9 mouse cellular contexts compared by ENCODE assay signal in genomic region chr1:21962896-21963864, GRCm38 (mm10). TPM values are rescaled to one million over a fixed set of nuclear protein-coding genes. Genes with fewer than 3 reads are reported as not detected.
DNase-seq lines count a peak whose midpoint lies in the region; ATAC-seq and TF ChIP-seq lines count a peak whose summit lies in the region.
"Had no signal": no experiment of that assay in that cellular context is flagged by ENCODE, and none has a peak within 500 bp of the region (broad histone marks: within the 10 kb centered on the region; RNA-seq: fewer than 3 reads in every experiment).

No protein-coding gene starts in this region.

- no peak; the same call in 1 of the 2 replicates for TF ChIP-seq RAD21 in CH12.LX (IDR thresholded peaks at IDR 0.05; ENCODE audit: low read depth, low read length)

- intact Hi-C loops in heart, postnatal 10 days (cut with DNase I) = loop anchor here (5.0 to 10.0 kb wide), 3 partner anchors 128 to 428 kb away; no protein-coding TSS in a partner anchor

- H3K4me2 ChIP-seq in hindbrain, embryonic 15.5 days = peak overlapping the region; percentile 89
- H3K4me2 ChIP-seq in CH12.LX (ENCODE audit: insufficient read depth, low read depth, poor library complexity, severe bottlenecking) = peak overlapping the region; percentile 76

- in situ Hi-C loops in CH12.LX (cut with MboI; ENCODE audit: low pct_ligation_motif_present, low pct_unique_long_range_greater_than_20kb, low sequenced_read_pairs) = loop anchor here (25.0 kb wide), 2 partner anchors 299 to 351 kb away; no protein-coding TSS in a partner anchor

- no peak for TF ChIP-seq CTCF in CH12.LX (conservative IDR thresholded peaks at IDR 0.05 in 1 of 2, IDR thresholded peaks at IDR 0.05 in 1 of 2; ENCODE audit: low read depth in 2 of 2, low read length in 2 of 2)

- dilution Hi-C loops in CH12.LX (cut with MboI; ENCODE audit: extremely low pct_ligation_motif_present, extremely low pct_unique_long_range_greater_than_20kb, low sequenced_read_pairs) = no loop called here

- peaks cover 9% of the 10 kb centered on the region for H3K79me2 ChIP-seq in CH12.LX (replicated peaks; ENCODE audit: control insufficient read depth, extremely low read depth, insufficient read depth, poor library complexity, severe bottlenecking)

- ATAC-seq in hindbrain, embryonic 15.5 days (ENCODE audit: low FRiP score, low read depth) = no peak

- TF ChIP-seq POLR2A in CH12.LX (IDR thresholded peaks at IDR 0.05; ENCODE audit: low read depth, low read length) = peak; percentile 45; the same call in 1 of the 2 replicates

- 58% methylated on average over 16 of the region's 16 CpGs for WGBS in hindbrain, embryonic 15.5 days
- WGBS in hindbrain, embryonic 10.5 days = 59% methylated on average over 16 of the region's 16 CpGs

- H3K4me3 ChIP-seq in hindbrain, embryonic 15.5 days = no peak overlapping the region
- H3K4me3 ChIP-seq in hindbrain, embryonic 10.5 days = no peak overlapping the region
- peak overlapping the region; percentile 10 to 80 (median 68) for H3K4me3 ChIP-seq in CH12.LX (replicated peaks in 1 of 3; ENCODE audit: low read depth in 2 of 3, low read length in 2 of 3, poor library complexity in 1 of 3)

- TF ChIP-seq EP300 in CH12.LX (IDR thresholded peaks at IDR 0.05; ENCODE audit: low read length) = peak; percentile 67

- no peak overlapping the region for H3K9ac ChIP-seq in hindbrain, embryonic 15.5 days
- H3K9ac ChIP-seq in CH12.LX (ENCODE audit: insufficient read depth, low read depth) = peak overlapping the region; percentile 73

- H3K4me1 ChIP-seq in hindbrain, embryonic 15.5 days (replicated peaks) = peaks cover 16% of the 10 kb centered on the region
- peaks cover 18% of the 10 kb centered on the region for H3K4me1 ChIP-seq in hindbrain, embryonic 10.5 days (replicated peaks)
- peaks cover 0 to 24% of the 10 kb centered on the region in 2 experiments; a peak in 2 of 4 replicates for H3K4me1 ChIP-seq in CH12.LX (ENCODE audit: control insufficient read depth in 1 of 2, insufficient read depth in 2 of 2)

- peaks cover 6% of the 10 kb centered on the region for H3K27me3 ChIP-seq in hindbrain, embryonic 15.5 days
- peaks cover 33% of the 10 kb centered on the region for H3K27me3 ChIP-seq in hindbrain, embryonic 10.5 days (ENCODE audit: insufficient read depth, poor library complexity, severe bottlenecking)
- no peaks in the 10 kb centered on the region for H3K27me3 ChIP-seq in CH12.LX (replicated peaks)

- H3K36me3 ChIP-seq in hindbrain, embryonic 15.5 days = no peaks in the 10 kb centered on the region
- H3K36me3 ChIP-seq in hindbrain, embryonic 10.5 days = no peaks in the 10 kb centered on the region
- no peaks in the 10 kb centered on the region for H3K36me3 ChIP-seq in CH12.LX (replicated peaks in 1 of 2; ENCODE audit: control insufficient read depth in 1 of 2, insufficient read depth in 1 of 2, low read length in 1 of 2)

- no peak for DNase-seq in hindbrain, embryonic 10.5 days (ENCODE audit: low spot score)
- DNase-seq in CH12.LX (ENCODE audit: extremely low read depth) = peak; percentile 76
- peak; percentile 10 to 18 for DNase-seq in heart, postnatal 10 days
- peak; percentile 30 for DNase-seq in right cerebral cortex, postnatal 25 days
- DNase-seq in adrenal gland, postnatal 10 days = no peak
- DNase-seq in adipocyte (ENCODE audit: low spot score) = no peak
- no peak for DNase-seq in MN1 (ENCODE audit: low spot score)

- no peak overlapping the region for H3K27ac ChIP-seq in hindbrain, embryonic 15.5 days (replicated peaks)
- no peak overlapping the region for H3K27ac ChIP-seq in hindbrain, embryonic 10.5 days
- H3K27ac ChIP-seq in CH12.LX (ENCODE audit: insufficient read depth, low read depth) = peak overlapping the region; percentile 79

- H3K9me3 ChIP-seq in hindbrain, embryonic 15.5 days = no peaks in the 10 kb centered on the region
- H3K9me3 ChIP-seq in hindbrain, embryonic 10.5 days = no peaks in the 10 kb centered on the region
- H3K9me3 ChIP-seq in CH12.LX (replicated peaks; ENCODE audit: low read length) = no peaks in the 10 kb centered on the region

TF ChIP-seq in CH12.LX, 34 proteins besides CTCF, POLR2A, EP300 and RAD21:
- 0 out of 2 replicates have a peak, but pooled peaks have one; percentile 31 for TF ChIP-seq TBP (conservative IDR thresholded peaks at IDR 0.05; ENCODE audit: low read depth, low read length)
- TF ChIP-seq MAFK (IDR thresholded peaks at IDR 0.05; ENCODE audit: insufficient replicate concordance, low read length) = no peak
- TF ChIP-seq TCF12 (IDR thresholded peaks at IDR 0.05; ENCODE audit: low read depth, low read length) = peak; percentile 21
- no peak for TF ChIP-seq POLR2AphosphoS2 (IDR thresholded peaks at IDR 0.05; ENCODE audit: low read depth, low read length)
- peak; percentile 58; the same call in 1 of the 2 replicates for TF ChIP-seq IRF4 (IDR thresholded peaks at IDR 0.05; ENCODE audit: low read depth, low read length)
- TF ChIP-seq SIN3A (IDR thresholded peaks at IDR 0.05; ENCODE audit: low read length) = peak; percentile 63
- TF ChIP-seq NELFE (IDR thresholded peaks at IDR 0.05; ENCODE audit: low read depth, low read length) = no peak
- TF ChIP-seq HCFC1 (IDR thresholded peaks at IDR 0.05; ENCODE audit: low read depth, low read length) = peak; percentile 15; the same call in 1 of the 2 replicates
- no peak for TF ChIP-seq JUN (IDR thresholded peaks at IDR 0.05; ENCODE audit: insufficient read depth, low read depth, low read length)
- peak; percentile 89 for TF ChIP-seq MEF2A (IDR thresholded peaks at IDR 0.05; ENCODE audit: borderline replicate concordance, low read depth, low read length)
- TF ChIP-seq BHLHE40 (IDR thresholded peaks at IDR 0.05; ENCODE audit: low read depth, low read length) = peak; percentile 78
- TF ChIP-seq PAX5 (IDR thresholded peaks at IDR 0.05; ENCODE audit: low read length) = no peak
- 0 out of 2 replicates have a peak, but pooled peaks have one; percentile 49 for TF ChIP-seq KAT2A (IDR thresholded peaks at IDR 0.05; ENCODE audit: insufficient replicate concordance, low read length)
- no peak for TF ChIP-seq SMC3 (IDR thresholded peaks at IDR 0.05; ENCODE audit: low read depth, low read length)
- 0 out of 2 replicates have a peak, but pooled peaks have one; percentile 62 for TF ChIP-seq MAZ (IDR thresholded peaks at IDR 0.05; ENCODE audit: low read depth, low read length)
- peak; percentile 86 for TF ChIP-seq ZNF384 (IDR thresholded peaks at IDR 0.05; ENCODE audit: low read depth, low read length)
- no peak for TF ChIP-seq GABPA (IDR thresholded peaks at IDR 0.05; ENCODE audit: insufficient replicate concordance, low read depth, low read length)
- TF ChIP-seq MXI1 (IDR thresholded peaks at IDR 0.05; ENCODE audit: low read depth, low read length) = peak; percentile 95
- peak; percentile 22; the same call in 1 of the 2 replicates for TF ChIP-seq ETS1 (conservative IDR thresholded peaks at IDR 0.05; ENCODE audit: low read depth, low read length)
- TF ChIP-seq USF2 (conservative IDR thresholded peaks at IDR 0.05; ENCODE audit: low read depth, low read length) = no peak
- no peak for TF ChIP-seq ZKSCAN1 (IDR thresholded peaks at IDR 0.05; ENCODE audit: borderline replicate concordance, low read depth, low read length)
- no peak for TF ChIP-seq E2F4 (IDR thresholded peaks at IDR 0.05; ENCODE audit: insufficient replicate concordance, low read depth, low read length)
- no peak for TF ChIP-seq USF1 (IDR thresholded peaks at IDR 0.05; ENCODE audit: low read depth, low read length)
- TF ChIP-seq CHD2 (IDR thresholded peaks at IDR 0.05; ENCODE audit: low read length) = no peak
- no peak for TF ChIP-seq ZMIZ1 (IDR thresholded peaks at IDR 0.05; ENCODE audit: low read depth, low read length)
- peak; percentile 74; the same call in 1 of the 2 replicates for TF ChIP-seq MAX (IDR thresholded peaks at IDR 0.05; ENCODE audit: low read length)
- TF ChIP-seq RCOR1 (conservative IDR thresholded peaks at IDR 0.05; ENCODE audit: low read depth, low read length) = 0 out of 2 replicates have a peak, but pooled peaks have one; percentile 67
- TF ChIP-seq ZC3H11A (IDR thresholded peaks at IDR 0.05; ENCODE audit: low read depth, low read length) = no peak
- peak; percentile 49 for TF ChIP-seq ELF1 (IDR thresholded peaks at IDR 0.05; ENCODE audit: low read depth, low read length)
- no peak for TF ChIP-seq CHD1 (IDR thresholded peaks at IDR 0.05; ENCODE audit: low read depth, low read length)
- TF ChIP-seq NRF1 (IDR thresholded peaks at IDR 0.05; ENCODE audit: low read depth, low read length) = no peak
- TF ChIP-seq UBTF (IDR thresholded peaks at IDR 0.05; ENCODE audit: low read depth, low read length) = no peak
- peak; percentile 81 for TF ChIP-seq MYC (IDR thresholded peaks at IDR 0.05; ENCODE audit: low read depth, low read length)
- 0 out of 2 replicates have a peak, but pooled peaks have one; percentile 13 for TF ChIP-seq JUND (conservative IDR thresholded peaks at IDR 0.05; ENCODE audit: low read depth, low read length)

RNA-seq across cellular contexts. Expression of gene Kcnq5, which starts 1.4 kb away (rescaled TPM):
- 1.8 and 2.1 TPM in 2 replicates for polyA plus RNA-seq in hindbrain, embryonic 15.5 days (2015; fragmentation: Nextera tagmentation; extraction: Ambion mirVana)
- 0.72 and 0.85 TPM in 2 replicates for polyA plus RNA-seq in hindbrain, embryonic 10.5 days (2016; fragmentation: Nextera tagmentation; extraction: Ambion mirVana)
- 7.6 and 8.2 TPM in 2 replicates for total RNA-seq in CH12.LX (2012; rRNA removed)
- total RNA-seq in CH12.LX (2014; rRNA removed) = 7.3 and 8.7 TPM in 2 replicates
- polyA plus RNA-seq in CH12.LX (2012; ENCODE audit: insufficient read length, low read depth) = 5.5 and 6.5 TPM in 2 replicates
- total RNA-seq in heart, postnatal 10 days (2021) = 1 to 10 TPM; 6.5 to 6.8 TPM
- 1 to 10 TPM; 1.6 to 3.2 TPM for total RNA-seq in adrenal gland, postnatal 10 days (2021)
- total RNA-seq: MEL had no signal

Comparison
In these comparisons a context has a peak if more than half of its experiments do, and no peak if none do; other contexts are left out.
1. H3K4me3 ChIP-seq: peak in CH12.LX (3 of 3); none in hindbrain, embryonic 15.5 days (single experiment) and hindbrain, embryonic 10.5 days (single experiment).
2. DNase-seq: peak in CH12.LX (single experiment), heart, postnatal 10 days (2 of 2) and right cerebral cortex, postnatal 25 days (single experiment); none in hindbrain, embryonic 10.5 days (single experiment), adrenal gland, postnatal 10 days (single experiment), adipocyte (single experiment) and MN1 (single experiment).